Mouse (Mus musculus) liver, postnatal 0 days (tissue): ENCODE data around the gene Vat1.

Source experiments
- CTCF ChIP-seq: sonication (generic); IDR thresholded peaks from 2 replicates; pipeline ENCODE4 v1.5.1; 2016; ENCODE audit warnings: antibody characterized with exemption, low read depth
- EP300 ChIP-seq: IDR thresholded peaks from 2 replicates; pipeline ENCODE4 v1.6.1; 2016; ENCODE audit warnings: antibody characterized with exemption, low read depth, mild to moderate bottlenecking

- TF ChIP-seq EP300 = no peak
- TF ChIP-seq CTCF = no peak
Measured at GRCm38 (mm10) chr11:101472336-101472735, 6.3 kb upstream of the Vat1 start.
